Mouse (Mus musculus) naive thymus-derived CD4-positive, alpha-beta T cell, adult 2 months (primary cell): ENCODE data around the gene Tmem121.
A peak's percentile ranks its signal among the peaks of the same experiment; 100 is the strongest.
"Not testable (repeated sequence)": the region's sequence is repeated elsewhere in the genome, so short reads cannot be mapped to it uniquely, and the experiment has no call there.

Experiments used
- DNase-seq: peaks from one replicate; pipeline ENCODE4 v3.0.0-alpha.2; 2011; ENCODE audit warnings: low read depth

Tmem121 gene

DNA sequence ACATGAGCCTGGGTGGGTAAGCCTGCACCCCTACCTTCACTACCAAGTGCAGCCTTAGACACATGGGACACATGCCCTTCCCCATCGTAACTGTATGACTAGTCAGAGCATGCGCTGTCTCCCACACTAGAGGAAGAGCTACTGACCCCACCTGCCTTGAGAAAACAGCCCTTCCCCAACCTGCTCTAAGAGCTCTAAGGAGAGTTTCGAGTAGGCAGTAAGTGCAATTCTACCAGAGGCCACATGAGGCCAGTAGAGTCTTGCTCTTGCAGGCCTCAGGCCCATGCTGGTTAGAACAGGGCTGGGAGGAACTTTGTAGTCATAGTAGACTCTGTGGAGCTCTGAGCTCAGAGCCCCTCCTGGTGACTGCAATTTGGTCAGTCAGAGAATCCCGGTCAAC, 34.7 kb downstream of the Tmem121 start:
- DNase-seq, result peak; percentile 89

GRCm38 (mm10) chr12:113221289-113221688, 35.6 kb downstream of the Tmem121 start:
- peak; percentile 81 for DNase-seq

GRCm38 (mm10) chr12:113222121-113222636, 36.4 kb downstream of the Tmem121 start:
- DNase-seq, result peak; percentile 99

DNA sequence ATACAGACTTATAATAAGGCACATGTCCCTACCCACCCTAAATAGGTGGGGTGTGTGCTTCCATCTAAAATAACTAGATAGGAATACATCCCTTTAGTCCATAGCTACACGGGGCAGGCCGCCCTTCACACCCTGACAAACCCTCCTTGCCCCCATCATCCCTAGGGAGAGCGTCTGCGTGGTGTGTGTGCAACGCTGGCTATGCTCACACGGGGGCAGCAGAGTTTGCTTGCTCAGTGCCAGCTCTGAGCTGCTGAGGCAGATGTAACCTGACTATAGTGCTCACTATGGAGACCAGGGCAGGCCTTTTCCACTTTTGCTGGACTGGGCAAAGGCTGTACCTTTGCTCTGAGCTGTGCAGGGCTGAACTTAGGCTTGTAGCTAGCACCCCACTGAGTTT, 37.0 kb downstream of the Tmem121 start:
- DNase-seq, result peak; percentile 73

- peak; percentile 81 for DNase-seq
Observed at GRCm38 (mm10) chr12:113224206-113224605, 38.5 kb downstream of the Tmem121 start.

- peak; percentile 46 for DNase-seq
Observed at GRCm38 (mm10) chr12:113224687-113225091, 39.0 kb downstream of the Tmem121 start.

- no peak for DNase-seq
Observed at GRCm38 (mm10) chr12:113227970-113228593, 42.4 kb downstream of the Tmem121 start.

GRCm38 (mm10) chr12:113230741-113231140, 45.0 kb downstream of the Tmem121 start:
- DNase-seq, result no peak

DNA sequence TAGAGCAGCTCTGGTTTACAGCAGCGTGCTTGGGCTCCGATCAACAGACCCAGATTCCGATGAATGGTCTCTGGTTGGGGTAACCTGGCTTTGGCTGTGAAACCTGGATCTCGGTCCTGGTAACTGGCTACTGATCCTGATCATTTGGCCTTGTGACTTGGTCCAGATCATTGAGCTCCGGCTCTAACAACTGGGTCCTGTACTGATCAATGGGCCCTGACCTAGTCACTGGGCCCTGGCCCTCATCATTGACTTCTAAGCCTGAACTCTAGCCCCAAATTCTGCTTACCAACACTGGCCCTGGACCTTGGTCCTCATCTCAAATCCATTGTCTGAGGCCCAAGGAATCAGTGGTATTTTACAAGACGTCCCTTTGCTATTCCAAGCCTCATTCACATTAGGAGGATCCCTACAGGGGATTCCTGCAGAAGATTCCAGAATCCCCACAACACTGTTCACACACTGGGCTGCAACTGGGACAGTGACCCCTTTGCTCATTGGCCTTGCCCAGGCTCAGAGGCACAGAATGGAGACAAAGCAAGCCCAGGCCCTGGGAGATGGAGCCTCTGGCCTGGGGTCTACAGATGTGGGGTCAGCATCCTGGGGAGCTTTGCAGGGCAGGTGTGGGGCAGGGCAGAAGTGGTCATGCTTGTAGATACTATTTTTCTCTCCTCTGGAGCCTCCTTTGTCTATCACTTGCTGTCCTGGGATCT, 46.0 kb downstream of the Tmem121 start:
- DNase-seq, result not testable (repeated sequence)

GRCm38 (mm10) chr12:113232264-113232750, 46.6 kb downstream of the Tmem121 start:
- not testable (repeated sequence) for DNase-seq
